Mouse (Mus musculus): ENCODE measurements around the gene Galnt7. TPM values are rescaled to one million over a fixed set of nuclear protein-coding genes. Genes with fewer than 3 reads are reported as not detected.
"Not testable (repeated sequence)": the region's sequence is repeated elsewhere in the genome, so short reads cannot be mapped to it uniquely, and the experiment has no call there.

Gene Galnt7
- total RNA-seq, 2 experiments from 2014 or later: 3.5 to 4.9 TPM

DNA sequence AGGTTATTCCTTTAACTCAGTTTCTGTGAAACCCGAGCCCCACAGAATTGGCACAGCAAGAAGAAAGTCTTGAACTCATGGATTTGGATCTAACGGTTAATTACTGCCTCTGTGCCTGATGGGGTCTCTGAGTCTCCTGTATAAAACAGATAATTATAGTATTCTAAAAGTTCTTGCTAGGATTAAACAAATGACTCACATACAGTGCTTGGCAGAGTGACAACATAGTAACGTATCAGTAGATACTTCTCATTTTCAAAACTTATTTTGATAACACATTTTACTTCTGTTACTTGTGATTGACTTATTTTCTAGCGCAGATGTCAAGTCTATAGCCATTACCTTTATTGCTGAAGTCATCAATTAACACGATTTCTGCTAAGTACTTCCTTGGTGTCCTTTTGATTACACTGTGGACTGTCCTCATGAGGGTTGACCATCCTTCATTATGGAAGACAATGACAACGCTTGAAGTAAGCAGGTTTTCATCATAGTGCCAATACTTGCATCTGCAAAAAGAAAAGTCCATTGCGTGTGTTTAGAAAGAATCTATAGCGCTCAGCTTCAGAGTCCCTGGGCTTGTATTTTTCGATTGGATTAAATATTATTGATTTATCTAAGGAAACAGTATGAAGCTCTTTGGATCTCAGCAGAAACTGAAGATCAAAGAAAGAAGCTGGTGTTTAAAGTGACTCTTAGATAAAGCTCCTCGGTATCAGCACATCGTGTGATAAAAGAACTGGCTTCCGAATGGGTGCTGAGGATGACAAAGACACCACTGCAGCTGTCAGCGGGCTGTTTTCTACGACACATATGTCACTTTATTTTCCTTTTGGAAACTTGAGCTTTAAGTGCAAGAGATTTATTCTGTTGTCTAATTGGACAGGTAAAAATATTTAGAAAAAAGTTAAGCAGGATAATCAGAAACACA, 100.5 kb downstream of the Galnt7 start:
- intact Hi-C loops (cut with DNase I; ENCODE audit: low total_unique reads): no loop called here
- DNase-seq: no peak

DNA sequence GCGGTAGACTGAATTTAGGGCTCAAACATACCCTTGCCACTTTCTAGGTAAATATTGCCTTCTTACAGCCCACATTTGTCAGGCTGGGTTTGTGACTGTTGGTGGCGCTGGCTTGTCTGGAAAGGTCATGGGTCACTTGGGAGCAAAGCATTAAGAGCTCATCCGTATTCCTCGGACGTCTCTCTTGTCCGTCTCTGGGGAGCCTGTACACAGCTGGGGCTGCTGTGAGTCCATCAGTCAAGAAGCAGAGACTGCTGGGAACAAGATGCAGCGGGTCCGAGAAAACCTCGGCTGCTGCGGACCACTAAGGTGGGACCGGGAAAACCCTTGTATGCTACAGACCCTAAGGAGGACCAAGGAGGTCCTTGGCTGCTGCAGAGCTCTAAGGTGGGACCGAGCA, 105.3 kb downstream of the Galnt7 start:
- intact Hi-C loops (cut with DNase I; ENCODE audit: low total_unique reads): no loop called here
- DNase-seq: no peak

DNA sequence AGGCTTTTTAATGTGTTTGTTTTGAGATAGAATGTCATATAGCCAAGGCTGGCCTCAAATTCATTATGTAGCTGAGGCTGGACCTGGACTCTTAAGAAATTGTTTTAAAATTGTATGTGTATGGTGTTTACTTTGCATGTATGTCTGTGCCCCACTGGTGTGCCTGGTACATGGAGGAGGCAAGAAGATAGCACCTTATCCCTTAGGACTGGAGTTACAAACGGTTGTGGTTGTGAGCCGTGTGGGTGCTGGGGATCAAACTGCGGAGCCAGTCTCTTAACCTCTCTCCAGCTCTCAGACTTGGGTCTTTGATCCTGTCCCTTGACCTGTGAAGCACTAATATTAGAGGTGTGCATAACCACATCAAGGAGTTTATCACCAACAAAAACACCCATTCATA, 106.0 kb downstream of the Galnt7 start:
- intact Hi-C loops (cut with DNase I; ENCODE audit: low total_unique reads): no loop called here
- DNase-seq: no peak

DNA sequence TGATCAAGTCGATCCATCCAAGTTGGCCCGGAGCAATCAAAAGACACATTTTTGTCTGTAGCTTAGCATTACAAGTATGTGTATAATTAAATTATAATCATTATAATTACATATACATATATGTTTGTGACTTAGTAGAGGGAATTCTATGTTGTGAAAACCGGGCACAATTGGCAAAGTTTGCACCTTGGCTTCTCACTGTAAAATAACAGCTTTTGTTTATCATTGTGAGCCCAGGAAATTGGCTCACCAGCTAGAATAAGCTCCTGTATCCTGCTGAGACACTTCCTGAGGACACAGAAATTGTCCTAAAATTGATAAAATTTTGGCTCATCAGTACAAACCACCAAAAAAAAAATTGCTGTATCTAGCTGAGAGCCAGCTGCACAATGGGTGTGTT, 106.4 kb downstream of the Galnt7 start:
- no peak for DNase-seq
- intact Hi-C loops (cut with DNase I; ENCODE audit: low total_unique reads): no loop called here

DNA sequence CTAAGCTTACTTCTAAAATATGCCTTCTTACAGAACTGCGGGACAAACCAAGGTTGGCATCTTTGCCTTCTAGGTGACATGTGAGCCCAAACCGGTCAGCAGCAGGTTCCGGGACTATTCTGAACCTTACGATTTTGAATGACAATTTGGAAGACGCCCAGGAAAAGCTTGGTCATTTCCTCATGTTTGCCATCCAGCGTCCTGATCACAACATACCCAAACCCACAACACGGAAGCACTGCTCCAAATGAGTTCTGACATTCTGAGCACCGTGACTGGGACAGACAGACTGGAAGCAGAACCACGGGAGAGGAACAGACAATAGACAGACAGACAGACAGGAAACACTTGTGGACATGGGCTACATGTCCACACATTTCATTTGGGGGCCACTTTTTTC, 111.4 kb downstream of the Galnt7 start:
- DNase-seq: no peak
- intact Hi-C loops (cut with DNase I; ENCODE audit: low total_unique reads): no loop called here

DNA sequence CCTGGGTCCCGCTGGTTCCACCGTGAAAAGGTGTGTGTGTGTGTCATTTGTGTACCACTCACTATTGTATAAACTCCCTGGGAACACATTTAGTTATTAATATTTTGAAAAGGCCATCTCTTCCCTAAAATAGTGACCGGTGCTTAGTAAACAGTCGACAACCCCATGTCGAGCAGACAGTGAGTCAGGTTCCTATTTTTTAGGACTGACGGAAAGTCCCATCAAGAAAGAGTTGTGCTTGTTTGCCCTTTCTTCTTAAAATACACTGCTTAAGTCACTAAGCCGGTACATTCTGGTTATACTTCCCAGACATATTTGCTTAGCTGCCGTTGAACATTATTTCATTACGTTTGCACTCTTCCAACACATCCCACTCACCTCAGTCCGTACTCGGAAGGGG, 111.9 kb downstream of the Galnt7 start:
- intact Hi-C loops (cut with DNase I; ENCODE audit: low total_unique reads): no loop called here
- no peak for DNase-seq

DNA sequence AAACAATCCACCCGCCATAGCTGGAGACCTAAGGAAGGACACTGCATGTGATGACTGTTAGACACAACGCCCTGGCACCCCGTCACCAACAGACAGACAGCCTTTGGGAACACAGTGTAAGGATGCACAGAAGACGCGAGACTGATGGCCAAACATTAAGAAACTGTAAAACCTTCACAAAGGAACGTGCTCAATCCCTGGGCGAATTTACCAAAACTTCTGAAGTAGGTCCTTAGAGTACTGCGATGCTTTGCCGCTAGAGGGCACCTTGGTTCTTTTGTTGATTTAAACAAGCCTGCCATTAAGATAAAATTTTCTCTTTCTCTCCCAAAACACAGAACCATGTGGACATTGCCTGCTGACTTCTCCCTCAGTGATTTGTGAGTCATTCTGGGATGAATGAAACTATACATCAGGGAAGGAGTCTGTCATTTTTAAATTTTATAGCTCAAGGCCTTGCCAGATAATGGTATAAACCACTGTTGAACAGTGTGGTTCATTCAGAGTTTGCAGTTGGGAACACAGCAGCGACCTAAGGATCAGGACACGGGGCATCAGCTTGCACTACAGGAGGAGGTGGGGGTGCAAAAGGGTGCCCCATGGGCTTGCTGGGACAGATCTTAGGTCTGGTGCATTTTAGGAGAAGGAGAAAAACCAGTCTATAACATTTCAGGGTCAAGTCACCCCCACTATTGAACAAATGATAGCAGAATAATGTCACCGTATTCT, 112.6 kb downstream of the Galnt7 start:
- peak; percentile 59 for DNase-seq
- intact Hi-C loops (cut with DNase I; ENCODE audit: low total_unique reads): no loop called here

DNA sequence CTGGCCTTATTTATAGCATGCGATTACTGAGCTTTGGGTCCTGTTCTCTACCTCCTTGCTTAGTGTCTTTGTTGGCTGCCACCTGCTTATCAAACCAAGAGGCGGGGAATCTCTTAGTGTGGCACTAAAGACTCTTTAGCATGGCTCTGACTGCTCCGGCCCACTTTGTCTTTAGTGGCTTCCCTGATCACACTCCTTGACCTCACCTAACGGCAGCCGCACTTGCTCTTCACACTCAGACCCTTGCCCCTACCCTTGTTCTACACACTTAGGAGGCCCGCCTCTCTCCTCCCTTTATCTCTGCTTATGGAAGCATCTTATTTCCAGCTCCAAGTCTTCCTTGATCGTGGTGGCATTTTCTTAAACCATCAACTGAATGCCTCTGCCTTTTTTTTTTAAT, 114.2 kb downstream of the Galnt7 start:
- intact Hi-C loops (cut with DNase I; ENCODE audit: low total_unique reads): loop anchor here (2.0 to 10.0 kb wide), 2 partner anchors 184 to 254 kb away; no protein-coding TSS in a partner anchor
- DNase-seq: no peak

DNA sequence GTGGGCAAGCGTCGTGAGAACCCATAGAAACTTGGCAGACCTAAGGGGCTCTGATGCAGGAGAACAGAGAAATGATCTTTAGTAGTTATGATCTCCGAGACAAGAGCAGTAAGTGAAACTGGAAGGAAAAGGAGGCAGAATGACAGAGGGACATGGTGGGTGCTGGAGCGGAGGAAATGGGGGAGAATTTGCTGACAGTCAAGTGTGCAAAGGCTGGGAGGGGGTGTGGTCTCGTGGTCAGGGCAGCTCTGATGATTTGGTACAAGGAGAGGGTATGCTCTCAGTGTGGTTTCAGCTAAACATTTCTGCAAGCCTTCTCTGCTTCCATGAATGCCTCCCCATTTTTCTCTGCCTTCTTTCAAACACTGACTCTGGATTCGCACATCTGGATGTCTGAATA, 116.7 kb downstream of the Galnt7 start:
- no peak for DNase-seq
- intact Hi-C loops (cut with DNase I; ENCODE audit: low total_unique reads): loop anchor here (10.0 kb wide), 1 partner anchor 181 kb away; no protein-coding TSS in a partner anchor

DNA sequence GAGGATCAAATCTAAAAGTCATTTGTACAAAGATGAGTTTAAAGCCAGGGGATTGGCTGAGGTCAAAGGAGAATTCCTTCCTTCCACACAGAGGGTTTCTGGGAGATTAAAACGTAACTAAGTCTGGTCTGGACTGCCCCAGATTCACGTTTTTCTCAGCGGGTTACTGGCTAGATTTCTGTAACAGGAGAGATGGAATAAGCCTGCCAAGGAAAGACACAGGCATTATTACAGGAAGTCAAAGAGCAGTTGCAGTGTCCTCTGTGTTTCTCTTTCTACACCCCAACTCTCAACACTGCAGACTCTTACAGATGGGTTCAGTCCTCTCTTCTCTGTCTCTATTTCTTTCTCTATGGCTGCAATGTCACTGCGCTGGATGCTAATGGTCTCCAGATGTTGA, 118.3 kb downstream of the Galnt7 start:
- DNase-seq: no peak
- intact Hi-C loops (cut with DNase I; ENCODE audit: low total_unique reads): loop anchor here (10.0 kb wide), 1 partner anchor 180 kb away; no protein-coding TSS in a partner anchor

DNA sequence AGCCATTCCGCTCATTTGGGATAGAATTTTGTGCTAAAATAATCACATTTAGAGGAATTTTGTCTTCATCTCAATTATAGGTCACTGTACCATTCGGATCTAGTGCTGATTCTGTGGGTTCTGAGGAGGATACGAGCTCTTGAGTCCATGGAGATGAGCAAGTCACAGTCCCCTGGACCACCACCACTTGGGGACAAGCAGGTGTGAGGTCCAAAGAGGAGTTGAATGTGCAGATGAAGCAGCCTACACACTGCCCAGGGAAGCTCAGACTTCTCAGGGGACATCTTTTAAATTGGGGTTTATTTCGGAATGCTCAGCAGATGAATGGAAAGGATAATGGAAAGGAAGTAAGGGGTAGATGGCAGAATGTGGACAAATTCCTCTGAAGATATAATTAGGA, 119.7 kb downstream of the Galnt7 start:
- no peak for DNase-seq
- intact Hi-C loops (cut with DNase I; ENCODE audit: low total_unique reads): loop anchor here (10.0 kb wide), 1 partner anchor 178 kb away; no protein-coding TSS in a partner anchor

DNA sequence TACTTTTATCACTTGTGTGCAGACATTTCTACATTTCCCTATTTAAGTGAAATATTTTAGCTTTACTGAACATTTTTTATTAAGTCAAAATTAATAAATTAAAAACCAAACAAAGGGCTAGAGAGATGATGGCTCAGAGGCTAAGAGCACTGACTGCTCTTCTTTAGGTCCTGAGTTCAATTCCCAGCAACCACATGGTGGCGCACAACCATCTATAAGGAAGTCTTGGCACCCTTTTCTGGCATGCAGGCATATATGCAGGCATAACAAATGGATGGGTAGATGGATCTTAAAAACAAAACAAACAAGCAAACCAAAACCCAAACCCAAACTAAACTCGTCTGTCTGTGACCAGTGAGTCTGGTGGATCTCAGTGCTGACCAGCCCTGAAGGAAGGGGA, 120.6 kb downstream of the Galnt7 start:
- intact Hi-C loops (cut with DNase I; ENCODE audit: low total_unique reads): loop anchor here (10.0 kb wide), 1 partner anchor 177 kb away; no protein-coding TSS in a partner anchor
- DNase-seq: no peak

DNA sequence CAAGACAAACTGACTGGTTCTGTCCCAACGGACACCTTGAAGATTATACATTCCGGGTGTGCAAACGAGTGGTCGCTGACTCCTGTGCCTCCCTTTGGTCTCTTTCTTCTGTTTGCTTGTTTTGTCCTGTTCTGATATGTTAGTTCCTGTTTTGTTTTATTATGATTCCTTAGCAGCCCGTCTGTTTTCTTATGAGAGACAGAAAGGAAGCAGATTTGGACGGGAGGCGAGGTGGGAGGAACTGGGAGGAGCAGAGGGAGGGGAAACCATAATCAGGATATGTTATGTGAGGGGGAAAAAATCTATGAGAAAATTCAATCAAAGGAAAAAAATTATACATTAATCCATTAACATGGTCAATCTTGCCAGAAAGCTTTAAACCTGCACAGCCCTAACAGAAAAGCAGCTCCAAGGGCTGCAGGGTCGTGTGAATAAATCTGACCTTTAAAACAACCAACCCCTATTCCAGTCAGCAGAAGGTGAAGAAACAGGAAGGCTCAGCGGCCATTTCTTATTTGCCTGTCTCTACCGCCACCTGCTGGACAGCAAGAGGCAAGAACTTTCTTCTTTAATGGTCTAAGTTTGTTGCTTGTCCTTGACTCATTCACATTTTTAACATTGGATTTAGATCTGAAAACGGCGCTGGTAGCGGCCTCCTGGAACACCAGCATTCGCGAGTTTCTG, 122.0 kb downstream of the Galnt7 start:
- DNase-seq: peak; percentile 79
- intact Hi-C loops (cut with DNase I; ENCODE audit: low total_unique reads): loop anchor here (2.0 to 10.0 kb wide), 2 partner anchors 102 to 176 kb away; no protein-coding TSS in a partner anchor

DNA sequence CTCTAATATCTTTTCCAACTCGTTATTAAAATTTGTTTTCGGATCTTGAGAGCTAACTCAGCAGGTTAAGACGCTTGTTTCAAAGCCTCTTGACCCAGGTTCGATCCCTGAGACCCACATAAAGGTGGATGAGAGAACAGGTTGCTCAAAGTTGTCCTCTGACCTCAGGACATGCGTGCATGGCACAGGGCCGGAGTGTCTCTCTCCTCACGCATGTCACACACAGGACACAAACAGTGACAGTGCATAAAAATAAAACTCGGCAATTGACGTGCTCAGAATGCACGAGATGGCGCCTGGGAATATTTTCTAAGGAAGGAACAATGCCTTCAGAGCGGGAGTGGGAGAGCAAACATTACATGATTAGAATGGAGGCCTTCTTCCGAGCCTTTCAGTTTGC, 122.6 kb downstream of the Galnt7 start:
- intact Hi-C loops (cut with DNase I; ENCODE audit: low total_unique reads): loop anchor here (2.0 to 10.0 kb wide), 2 partner anchors 101 to 175 kb away; no protein-coding TSS in a partner anchor
- DNase-seq: no peak

DNA sequence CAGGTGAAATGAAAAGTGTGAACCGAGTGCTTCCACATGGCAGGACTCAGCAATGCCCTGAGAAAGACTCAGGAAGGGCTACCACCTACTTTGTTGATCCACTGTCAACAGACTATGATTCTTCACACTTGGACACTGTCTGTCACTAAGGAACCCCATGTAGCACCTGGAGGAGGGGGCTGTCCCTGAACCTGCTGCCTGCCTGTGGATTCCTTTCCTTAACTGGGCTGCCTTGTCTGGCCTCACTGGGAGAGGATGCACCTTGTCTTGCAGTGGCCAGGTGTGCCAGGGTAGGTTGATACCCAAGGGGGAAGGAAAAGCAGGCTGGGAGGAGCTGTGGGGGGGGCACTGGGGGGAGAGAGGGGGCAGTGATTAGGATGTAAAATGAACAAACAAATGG, 124.8 kb downstream of the Galnt7 start:
- intact Hi-C loops (cut with DNase I; ENCODE audit: low total_unique reads): no loop called here
- no peak for DNase-seq

DNA sequence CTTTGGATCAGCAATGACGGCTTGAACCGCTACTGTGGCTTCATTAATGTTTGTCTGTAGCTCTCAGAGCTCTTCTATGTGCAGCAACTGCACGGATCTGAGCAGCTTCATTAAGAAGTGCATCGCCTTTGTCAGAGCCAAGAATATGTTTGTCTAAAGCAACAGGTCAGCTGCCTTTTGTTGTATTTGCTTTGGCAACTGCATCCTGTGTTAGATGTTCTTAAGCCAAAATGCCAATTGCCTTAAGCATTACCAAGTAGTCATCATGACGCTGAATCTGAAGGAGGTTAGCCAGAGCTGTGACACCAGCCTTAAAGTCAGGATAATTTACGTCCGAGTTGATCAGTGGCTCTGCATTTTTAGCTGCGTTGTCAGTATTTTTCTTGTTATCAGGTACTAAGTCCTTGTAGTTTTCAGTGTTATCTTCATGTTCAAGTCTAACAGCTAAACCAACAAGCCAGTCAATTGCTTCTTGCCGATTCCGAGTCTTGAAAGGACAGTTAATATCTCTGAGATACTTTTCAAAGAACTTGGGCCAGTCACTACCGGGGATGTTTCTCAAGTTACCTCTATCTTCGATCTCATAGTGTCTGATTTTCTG, 132.5 kb downstream of the Galnt7 start:
- DNase-seq: no peak

DNA sequence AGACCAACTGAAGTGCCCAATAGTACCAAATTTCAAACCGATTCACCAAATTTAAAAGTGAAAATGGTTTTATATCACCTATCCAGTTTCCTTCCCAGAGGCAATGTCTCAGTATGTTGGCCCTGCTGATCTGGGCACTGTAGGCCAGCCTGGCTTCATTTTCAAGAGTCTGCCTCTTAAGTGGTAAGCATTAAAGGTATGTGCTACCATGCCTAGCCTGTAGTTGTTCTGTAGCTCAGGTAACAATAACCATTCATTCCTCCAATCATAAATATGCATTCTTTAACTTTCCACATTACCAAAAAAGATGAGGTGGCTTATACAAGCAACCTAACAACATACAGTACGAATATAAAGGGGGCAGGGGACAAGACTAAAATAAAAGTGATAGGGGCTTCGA, 135.1 kb downstream of the Galnt7 start:
- no peak for DNase-seq
- intact Hi-C loops (cut with DNase I; ENCODE audit: low total_unique reads): no loop called here

More for the DNA sequence above, 132.5 kb downstream of the Galnt7 start:
- intact Hi-C loops (cut with DNase I; ENCODE audit: low total_unique reads): no loop called here

DNA sequence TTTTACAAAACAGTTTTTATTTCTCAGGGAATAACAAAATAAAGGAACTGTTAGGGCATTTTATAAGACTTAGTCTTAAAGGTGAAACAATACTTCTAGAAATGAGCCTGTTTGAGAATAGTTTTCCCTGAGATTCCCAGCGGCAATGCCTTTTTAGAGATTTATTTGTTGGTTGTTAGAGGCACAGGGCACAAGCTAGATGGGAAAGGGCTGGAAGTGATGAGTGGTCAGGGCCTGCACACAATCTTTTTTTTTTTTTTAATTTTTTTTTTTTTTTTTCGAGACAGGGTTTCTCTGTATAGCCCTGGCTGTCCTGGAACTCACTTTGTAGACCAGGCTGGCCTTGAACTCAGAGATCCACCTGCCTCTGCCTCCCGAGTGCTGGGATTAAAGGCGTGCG, 136.1 kb downstream of the Galnt7 start:
- intact Hi-C loops (cut with DNase I; ENCODE audit: low total_unique reads); DNase-seq: not testable (repeated sequence)

DNA sequence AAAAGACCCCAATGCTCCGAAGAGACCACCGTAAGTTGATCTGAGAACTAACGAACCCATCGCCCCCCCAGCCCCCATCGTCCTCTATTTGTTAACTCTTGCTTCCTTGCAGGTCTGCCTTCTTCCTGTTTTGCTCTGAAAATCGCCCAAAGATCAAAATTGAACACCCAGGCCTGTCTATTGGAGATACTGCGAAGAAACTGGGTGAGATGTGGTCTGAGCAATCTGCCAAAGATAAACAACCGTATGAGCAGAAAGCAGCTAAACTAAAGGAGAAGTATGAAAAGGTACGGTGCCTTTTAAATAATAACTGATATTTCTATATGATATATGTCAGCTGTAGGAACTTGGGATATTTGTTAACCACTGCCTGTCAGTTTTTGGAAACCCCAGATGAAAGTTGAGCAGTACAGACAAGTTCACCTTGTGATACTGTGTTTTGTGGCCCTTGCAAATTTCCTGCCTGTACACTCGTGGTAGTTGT, 139.6 kb downstream of the Galnt7 start:
- DNase-seq; intact Hi-C loops (cut with DNase I; ENCODE audit: low total_unique reads): not testable (repeated sequence)

Data from gastrocnemius, postnatal 14 days (tissue).